Mouse (Mus musculus) ovary, postnatal 10 days (tissue): ENCODE measurements around the gene Plin3.
"Not testable (repeated sequence)": the region's sequence is repeated elsewhere in the genome, so short reads cannot be mapped to it uniquely, and the experiment has no call there.

ENCODE experiments used
- DNase-seq: peaks from one replicate; pipeline ENCODE4 v3.0.0; 2022; ENCODE audit warnings: low spot score

Plin3 gene

DNA sequence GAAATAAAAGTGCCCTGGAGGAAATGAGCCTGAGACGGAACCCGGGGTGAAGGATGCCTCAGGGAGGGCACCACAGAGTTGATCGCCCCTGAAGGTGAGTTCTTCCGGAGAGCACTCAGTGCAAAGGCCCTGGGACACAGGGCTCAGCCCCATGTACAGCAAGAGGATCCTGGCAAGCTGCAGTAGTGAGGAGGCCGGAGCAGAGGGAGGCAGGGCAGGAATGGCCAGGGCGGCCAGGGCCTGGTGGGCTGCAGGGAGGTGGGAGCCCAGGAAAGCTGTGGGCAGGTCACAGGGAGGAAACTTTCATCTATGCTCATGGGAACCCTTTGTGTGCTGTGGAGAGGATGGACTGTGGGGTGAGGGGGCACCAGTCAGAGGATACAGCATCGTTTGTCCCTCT is 19.2 kb downstream of the Plin3 start:
- DNase-seq, result no peak

DNA sequence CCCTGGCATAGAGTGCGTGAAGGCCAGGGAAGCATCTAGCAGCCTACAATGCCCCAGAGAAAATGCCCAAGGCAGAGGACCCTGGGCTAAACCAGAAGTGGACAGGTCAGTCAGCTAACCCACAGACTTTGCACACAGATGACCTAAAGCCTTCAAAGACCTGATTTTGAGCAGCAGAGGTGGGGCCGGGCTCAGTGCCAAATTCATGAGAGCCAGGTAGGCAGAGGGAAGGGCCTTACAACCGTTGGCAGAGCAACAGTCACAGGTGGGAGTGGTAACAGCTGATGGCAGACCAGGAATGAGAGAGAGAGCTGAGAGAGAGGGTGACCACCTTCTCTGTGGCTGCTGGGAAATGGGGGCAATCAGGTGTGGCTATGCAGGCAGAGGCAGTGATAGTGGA is 20.0 kb downstream of the Plin3 start:
- DNase-seq, result no peak

DNA sequence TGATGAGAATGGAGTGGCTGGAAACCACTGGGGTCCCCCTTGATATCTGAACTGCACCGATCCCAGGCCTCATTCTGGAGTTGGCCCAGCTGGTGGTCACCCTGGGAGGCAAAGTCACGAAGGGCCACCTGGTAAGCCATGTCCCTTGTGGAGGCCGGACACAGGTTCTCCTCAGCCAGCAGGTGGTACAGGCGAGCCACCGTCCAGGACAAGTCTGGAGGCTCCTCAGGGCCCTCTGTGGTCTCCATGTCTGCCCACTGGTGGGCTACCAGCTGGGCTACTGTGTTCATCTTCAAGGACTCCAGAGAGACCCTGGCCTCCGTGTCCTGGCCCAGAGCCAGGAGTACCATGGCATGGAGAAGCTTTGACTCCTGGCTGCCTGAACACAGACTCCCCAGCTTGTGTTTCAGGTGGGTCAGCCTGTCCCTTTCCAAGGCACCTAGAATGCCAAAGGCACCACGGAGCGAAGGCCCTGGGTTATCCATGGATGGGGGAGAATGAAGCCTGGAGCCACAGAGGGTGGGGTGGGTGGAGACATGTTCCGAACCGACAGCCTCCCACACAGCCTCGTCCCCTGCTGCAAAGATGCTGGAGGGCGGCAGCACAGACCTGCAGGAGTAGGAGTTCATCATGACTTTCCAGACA is 20.9 kb downstream of the Plin3 start:
- DNase-seq, result no peak

DNA sequence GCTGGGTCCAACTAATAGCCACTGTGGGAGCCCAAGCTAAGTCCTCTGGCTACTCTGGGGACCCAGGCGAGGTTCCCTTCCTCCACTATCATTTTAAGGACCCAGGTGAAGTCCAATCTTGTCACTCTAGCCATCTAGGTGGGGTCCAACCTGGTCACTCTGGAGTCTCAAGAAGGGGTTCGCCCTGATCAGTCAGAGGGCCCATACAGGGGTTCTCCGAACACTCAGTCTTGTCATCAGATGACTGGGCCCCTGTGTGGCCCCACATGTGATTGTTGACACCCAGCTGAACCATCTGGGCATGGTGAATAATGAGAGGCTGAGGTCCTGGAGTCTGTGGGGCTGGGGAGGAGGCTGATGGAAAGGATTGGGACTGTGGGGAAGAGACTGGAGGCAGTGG is 22.9 kb downstream of the Plin3 start:
- no peak for DNase-seq

DNA sequence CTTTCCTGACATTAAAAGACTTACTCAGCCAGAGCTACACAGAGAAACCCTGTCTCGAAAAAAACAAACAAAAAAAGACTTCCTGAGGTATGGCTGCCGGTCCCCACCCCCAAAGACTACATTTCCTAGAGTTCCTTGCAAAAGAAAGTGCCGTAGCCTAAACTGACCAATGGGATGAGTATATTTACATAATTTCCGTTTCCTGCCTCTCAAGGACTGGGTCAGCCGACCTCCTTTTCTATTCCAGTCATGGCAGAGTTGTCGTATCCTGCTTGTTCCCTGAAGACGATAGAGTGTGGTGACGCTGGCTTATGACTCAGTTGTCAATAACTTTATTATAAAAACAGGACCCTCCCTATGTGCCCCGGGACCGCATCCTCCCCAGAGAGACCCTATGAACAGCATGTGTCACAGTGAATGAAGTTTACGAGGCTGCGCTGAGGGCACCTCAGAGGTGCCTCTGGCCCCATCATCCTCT is 23.5 kb downstream of the Plin3 start:
- no peak for DNase-seq

DNA sequence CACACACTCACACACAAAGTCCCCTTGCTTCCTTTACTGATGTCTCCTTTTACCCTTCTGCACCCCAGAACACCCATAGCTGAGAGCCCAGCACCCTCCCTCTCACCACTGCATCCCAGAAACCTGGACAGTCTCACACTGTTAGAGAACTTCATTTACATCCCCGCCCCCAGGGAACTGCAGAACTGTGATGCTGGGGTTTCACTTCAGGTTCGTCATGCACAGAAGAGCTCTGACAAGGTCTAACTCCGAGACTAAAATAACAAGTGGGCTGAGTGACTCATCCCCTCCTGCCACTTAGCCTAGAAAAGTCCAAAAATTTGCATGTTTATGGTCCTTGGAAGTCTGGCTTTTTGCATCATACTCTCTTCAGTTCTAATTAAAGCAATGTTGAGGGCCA is 26.4 kb downstream of the Plin3 start:
- DNase-seq, result no peak

DNA sequence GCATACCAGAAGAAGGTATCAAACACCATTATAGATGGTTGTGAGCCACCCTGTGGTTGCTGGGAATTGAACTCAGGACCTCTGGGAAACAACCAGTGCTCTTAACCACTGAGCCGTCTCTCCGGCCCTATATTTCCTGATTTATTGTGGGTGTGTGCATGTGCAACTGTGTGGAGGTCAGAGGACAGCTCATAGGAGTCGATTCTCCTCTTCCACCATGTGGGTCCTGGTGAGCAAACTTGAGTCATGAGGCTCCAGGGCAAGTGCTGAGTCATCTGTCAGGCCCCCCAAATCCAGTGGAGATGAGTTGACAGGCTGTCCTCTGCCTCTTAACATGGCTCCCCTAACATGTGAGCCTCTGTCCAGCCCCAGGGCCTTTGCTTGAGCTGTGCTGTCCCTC is 26.8 kb downstream of the Plin3 start:
- no peak for DNase-seq

DNA sequence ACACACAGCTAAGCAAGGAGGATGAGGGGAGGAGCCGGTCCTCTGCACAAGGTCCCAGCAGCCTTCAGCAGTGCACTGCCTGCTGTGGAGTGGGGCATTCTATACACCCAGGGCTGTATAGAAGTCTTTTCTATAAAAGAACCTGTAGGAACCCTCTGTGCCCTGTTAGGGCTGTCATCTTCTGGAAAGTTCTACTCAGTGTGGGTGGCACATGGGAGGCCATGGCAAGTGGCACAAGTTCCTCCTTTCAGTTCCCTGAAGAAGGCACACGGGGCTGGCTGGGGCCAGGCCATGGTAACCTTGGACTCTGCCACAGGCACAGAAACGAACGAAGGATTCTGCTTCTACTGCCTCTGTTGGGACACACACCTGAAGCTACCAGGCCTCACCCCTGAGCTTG is 27.7 kb downstream of the Plin3 start:
- DNase-seq, result no peak

DNA sequence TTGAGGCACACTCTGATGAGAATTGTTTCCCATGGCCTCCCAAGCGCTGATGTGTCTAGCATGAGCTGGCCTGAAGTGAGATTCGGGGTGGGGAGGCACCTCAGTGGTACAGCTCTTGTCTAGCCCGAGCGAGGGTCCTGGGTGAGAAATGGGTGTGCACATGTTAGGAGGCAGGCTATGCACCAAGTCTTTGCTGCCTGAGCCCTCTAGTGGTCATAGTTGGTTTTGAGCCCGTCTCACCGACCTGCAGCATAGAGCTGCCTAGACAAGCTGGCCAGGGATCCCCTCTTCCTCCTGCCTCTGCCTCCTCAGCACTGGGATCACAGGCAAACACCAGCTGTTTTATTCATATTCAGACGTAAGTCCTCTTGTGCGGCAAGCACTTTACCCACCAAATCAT is 28.7 kb downstream of the Plin3 start:
- DNase-seq, result no peak

DNA sequence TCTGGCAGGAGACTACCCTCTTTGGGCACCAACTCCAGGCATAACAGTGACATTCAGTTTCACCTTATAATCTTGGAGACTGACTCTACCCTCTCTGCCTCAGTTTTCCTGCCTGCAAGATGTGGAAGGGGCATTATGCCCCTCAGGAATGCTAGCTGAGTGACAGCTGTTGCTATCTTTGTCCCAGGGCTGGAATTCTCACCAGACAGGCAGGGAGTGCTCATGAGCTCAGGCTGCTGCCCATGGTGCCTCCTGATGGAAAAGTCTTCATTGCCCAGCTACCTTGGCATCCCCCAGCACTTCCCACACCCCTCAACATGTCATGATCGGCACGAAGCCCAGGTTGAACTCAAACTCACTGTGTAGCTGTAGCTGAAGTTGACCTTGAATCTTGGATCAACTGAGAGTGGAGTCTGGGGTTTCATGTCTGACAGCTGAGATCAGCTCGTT is 30.0 kb downstream of the Plin3 start:
- no peak for DNase-seq

DNA sequence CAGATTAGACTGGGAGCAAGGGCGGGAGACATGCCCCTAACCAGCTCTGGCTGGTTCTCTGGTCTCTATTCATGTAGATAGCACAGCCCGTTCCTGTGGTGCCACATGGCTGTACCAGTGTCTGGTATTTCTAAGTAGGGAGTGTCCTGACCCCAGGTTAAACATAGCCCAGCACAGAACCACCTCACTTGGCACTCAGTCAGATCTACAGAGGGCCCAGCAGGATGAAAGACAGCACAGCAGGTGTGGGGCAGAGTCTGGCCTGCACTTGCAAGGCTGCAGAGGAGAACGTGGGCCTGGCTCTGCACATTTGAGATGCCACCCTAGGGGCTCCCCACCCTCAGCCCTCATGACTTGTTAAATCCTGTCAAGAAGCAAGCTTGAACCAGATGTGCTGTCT is 31.5 kb downstream of the Plin3 start:
- DNase-seq, result no peak

DNA sequence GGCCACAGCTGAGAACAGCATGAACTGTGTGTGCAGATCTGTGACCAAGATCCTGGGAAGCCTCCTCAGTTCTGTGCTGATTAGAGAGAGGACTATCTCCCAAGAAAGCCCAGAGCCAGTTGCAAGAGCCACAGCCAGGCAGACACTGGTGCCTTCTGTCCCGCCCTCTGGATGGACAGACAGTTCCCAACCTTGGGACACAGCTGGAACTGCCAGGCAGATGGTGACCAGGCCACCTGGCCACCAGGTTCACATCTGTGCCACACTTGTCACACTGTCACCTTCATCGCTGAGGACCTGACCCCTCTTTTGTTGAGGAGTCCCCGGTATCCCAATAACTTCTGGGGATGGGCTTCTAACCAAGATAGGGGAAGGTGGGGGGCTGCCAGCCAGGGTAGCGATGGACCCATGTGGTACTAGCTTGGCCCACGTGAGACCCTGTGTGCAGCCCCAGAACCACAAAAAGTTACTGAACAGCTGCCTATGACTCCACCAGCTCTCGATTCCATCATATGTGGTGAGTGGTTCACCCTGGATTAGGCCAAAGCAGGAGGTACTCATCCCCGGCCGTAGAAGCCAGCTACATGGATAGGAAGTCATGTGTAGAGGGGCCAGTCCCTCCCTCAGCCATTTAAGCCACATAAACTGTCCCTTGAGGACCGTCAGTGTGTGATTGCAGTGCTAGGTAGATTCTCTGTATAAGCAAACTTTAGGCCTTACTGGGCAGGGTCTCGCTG is 33.2 kb downstream of the Plin3 start:
- DNase-seq, result no peak

DNA sequence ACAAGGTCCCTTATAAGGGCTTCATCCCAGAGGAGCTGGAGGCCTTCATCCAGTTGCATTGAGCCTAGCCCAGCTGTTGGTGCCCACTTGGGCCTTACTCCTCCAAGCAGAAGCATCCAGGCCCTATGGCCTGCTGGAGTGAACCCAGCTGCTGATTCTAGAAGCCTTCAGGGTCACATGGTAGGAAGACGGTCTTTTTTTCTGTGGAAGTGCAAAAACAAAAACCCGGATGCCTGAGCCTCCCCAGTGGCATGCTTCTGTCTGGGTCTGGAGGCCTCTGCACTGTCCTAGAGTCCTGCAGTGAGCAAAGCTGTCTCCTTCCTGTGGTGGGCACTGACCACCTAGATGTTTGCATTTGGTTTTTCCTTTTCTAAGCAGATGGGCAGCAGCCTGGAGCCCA is 33.9 kb downstream of the Plin3 start:
- not testable (repeated sequence) for DNase-seq

DNA sequence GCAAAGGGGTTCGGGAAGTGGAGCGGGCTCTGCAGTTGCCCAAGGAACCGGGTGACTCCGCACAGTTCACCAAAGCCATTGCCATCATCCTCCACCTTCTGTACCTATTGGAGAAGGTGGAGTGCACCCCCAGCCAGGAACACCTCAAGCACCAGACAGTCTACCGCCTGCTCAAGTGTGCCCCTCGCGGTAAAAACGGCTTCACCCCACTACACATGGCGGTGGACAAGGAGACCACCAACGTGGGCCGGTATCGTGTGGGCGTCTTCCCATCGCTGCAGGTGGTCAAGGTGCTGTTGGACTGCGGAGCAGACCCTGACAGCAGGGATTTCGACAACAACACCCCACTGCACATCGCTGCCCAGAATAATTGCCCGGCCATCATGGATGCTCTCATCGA is 34.4 kb downstream of the Plin3 start:
- not testable (repeated sequence) for DNase-seq

DNA sequence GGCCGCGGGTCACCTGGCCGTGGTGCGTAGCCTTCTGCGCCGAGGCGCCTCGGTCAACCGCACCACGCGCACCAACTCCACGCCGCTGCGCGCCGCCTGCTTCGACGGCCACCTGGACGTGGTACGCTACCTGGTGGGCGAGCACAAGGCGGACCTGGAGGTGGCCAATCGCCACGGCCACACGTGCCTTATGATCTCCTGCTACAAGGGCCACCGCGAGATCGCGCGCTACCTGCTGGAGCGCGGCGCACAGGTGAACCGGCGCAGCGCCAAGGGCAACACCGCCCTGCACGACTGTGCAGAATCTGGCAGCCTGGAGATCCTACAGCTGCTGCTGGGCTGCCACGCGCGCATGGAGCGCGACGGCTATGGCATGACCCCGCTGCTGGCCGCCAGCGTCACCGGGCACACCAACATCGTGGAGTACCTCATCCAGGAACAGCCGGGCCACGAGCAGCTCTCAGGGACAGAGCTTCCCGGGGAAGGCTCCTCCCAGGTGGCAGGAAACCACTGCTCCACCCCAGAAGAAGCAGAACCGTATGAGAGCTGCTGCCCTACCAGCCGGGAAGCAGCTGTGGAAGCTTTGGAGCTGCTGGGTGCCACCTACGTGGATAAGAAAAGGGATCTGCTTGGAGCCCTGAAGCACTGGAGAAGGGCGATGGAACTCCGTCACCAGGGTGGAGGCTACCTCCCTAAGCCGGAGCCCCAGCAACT is 35.3 kb downstream of the Plin3 start:
- no peak for DNase-seq

DNA sequence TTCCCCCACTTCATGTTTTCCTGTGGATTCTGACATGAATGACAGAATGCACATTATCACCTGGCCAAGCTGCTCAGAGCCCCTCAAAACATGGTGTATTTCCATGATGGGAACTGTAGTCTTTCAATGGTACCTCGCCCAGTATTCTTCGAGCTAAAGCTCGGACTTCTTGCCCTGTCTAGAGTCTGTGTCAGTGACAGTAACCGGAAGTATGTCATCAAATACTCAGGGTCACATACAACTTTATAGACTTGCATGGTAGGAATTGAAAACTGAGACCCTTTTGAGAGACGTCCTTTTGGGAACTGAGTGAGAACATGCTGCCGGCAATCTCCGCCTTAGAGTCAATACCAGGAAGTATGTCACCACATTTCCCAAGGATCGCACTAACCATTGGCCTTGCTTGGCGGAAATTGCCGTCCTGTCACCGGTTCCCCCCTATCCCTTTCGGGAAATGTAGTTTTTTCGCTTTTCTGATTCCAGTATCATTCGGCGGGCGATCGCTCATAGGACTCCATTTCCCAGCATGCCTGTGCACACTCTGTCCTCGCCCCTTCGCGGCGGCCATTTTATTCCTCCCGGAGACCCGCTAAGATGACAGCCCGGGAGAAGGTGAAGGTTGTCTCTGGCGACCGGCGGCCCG is 36.3 kb downstream of the Plin3 start, which contains the start of gene Fem1a:
Gene Fem1a (plus strand): TSS at position 572 of the 643 bp plus-strand sequence.
- peak; percentile 65 for DNase-seq

DNA sequence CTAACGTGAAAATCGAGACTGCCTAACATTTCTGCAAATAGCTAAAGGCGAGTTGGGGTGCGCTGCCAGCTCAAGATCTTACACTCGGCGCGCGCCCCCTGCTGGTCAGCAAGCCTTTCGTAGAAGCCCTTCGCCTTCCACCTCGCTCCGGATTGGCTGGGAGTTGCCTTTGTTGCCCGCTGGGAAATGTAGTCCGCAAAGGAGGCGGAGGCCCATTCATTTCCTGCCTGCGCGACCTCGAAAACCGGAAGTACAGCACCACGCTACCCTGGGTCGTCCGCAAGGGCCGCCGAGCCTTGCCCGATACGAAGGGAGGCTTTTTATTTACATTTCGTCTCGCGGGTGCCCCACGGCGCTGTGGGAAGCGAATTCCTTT is 36.8 kb downstream of the Plin3 start:
- peak; percentile 91 for DNase-seq

DNA sequence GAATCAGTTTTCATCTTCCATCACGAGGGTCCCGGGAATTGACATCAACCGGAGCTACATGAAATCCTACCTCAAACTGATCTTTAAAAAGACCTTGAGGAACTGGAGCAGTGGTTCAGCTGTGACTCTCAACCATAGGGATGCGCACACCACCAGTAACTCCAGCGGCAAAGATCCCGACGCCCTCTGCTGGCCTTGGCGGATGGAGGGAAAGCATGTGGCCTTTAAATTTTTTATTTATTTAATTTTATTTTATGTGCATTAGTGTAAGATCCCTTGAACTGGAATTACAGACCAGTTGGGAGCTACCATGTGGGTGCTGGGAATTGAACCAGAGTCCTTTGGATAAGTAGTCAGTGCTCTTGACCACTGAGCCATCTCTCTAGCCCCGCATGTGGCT is 37.2 kb downstream of the Plin3 start:
- no peak for DNase-seq

DNA sequence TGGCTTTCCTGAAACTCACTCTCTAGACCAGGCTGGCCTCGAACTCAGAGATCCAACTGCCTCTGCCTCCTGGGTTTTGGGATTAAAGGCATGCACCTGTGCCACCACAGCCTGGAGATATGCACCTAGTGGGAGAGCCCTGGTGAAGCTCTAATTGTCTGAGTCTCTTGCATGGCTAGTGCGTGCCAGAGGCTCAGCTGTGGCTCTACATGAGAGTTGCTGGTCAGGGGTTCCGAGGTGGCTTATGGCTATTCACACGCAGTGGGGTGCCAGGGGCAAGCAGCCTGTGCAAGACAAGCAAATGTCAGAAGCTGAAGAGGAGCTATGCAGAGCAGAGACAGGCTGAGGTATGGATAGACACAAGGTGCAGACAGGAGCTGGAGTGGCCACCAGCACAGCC is 38.0 kb downstream of the Plin3 start:
- no peak for DNase-seq

DNA sequence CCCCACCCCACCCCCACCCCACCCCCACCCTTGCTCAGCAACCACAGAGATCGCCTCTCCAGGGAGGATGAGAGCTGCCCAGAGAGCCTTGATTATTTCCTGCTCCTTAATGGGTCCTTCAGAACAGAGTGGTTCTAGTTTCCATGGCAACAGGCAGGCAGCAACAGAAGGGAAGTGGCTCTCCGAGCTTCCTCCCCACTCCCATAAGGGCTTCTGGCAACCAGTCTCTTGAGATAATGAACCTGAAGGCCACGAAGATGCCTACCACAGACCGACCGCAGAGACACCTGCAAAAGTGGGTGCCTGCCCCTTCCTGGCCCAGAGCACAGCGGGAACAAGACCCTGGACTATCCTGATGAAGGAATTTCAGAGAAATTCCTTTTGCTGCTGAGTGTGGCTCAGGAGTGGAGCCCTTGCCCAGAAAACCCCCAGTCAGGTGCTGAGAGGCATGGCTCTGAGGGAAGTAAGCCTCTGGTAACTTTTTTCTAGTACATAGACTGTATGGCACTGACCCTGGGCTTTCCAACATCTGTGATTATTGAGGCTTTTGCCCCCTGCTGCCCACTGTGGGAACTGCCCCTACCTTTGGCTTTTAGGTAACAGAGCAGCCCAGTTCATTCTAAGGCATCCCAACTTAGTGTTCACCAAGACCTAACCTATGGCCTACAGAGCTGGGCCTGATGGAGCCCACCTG is 41.4 kb downstream of the Plin3 start:
- no peak for DNase-seq

DNA sequence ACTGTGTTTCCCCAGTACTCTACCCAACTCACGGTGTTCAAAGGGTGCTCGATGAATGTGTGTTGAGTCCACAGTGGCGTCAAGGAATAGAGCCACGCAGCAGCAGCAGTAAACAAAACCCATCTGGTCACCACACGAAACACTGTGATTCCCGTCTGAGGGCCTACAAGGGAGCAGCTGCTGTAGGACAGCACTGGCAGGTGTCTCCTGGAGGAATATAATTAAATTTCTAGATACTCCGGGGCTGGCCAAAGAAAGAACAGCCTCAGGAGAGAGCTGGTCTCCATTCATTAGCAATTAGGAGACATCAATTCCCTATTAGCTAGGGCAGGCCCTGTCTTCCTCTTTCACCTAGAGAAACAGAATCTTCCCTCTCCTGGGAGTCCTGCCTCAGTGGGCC is 47.1 kb downstream of the Plin3 start:
- DNase-seq, result no peak
